Mouse (Mus musculus): ENCODE measurements at regions not wholly inside any gene's neighbourhood (a gene's known extent, or its start where the extent isn't known, plus 50 kb on each side); places are given as distances from the start of the nearest gene placed in this dataset.

DNA sequence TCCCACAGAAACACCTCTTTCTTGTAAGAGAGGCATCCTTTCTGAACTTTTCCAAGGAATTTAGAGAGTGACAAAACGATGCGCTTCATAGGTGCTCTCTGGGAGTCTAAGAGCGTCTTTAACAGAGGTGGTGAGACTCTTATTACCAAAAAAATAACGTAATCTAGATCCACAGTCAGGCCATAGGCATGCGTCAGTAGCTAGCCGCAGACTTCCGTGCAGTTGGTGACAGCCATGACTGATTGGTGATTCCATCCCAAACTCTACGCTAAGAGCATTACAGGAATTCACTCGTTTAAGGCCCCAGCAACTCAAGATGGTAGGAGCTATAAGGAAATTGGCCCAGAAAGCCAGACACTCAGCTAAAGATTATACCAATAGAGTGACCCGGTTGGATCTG lies 197.4 kb downstream of the Sox9 start:
- in situ Hi-C loops (cut with MboI, MseI): no loop called here

DNA sequence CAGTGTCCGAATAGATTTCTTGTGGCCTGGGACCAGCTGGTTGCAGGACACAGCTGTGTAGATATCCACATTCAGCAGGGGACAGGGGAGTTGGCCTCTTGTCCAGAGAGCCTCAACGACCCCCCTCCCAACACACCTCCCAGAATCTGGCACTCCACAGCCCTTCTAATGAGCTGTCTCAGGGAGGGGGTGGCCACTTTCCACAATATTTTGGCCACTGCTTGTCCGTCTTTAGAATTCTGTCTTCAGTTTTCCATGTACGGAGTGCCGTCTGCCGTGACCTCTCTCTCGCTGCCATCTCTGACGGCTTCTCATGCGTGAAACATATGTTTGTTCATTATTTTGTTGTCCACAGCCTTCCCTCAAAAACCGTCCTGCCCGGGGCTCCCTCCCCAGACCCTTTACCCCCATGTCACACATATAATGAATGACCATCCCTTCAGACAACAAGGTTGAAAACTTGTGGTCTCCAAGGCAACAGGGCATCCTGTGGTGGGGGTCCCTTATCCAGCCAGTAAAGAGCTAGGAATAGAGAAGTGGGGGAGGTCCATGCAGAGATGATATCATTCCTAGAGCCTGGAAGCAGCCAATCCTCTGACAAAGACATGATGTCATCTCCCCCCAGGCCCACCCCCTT lies 200.3 kb downstream of the Sox9 start:
- in situ Hi-C loops (cut with MboI, MseI): no loop called here

DNA sequence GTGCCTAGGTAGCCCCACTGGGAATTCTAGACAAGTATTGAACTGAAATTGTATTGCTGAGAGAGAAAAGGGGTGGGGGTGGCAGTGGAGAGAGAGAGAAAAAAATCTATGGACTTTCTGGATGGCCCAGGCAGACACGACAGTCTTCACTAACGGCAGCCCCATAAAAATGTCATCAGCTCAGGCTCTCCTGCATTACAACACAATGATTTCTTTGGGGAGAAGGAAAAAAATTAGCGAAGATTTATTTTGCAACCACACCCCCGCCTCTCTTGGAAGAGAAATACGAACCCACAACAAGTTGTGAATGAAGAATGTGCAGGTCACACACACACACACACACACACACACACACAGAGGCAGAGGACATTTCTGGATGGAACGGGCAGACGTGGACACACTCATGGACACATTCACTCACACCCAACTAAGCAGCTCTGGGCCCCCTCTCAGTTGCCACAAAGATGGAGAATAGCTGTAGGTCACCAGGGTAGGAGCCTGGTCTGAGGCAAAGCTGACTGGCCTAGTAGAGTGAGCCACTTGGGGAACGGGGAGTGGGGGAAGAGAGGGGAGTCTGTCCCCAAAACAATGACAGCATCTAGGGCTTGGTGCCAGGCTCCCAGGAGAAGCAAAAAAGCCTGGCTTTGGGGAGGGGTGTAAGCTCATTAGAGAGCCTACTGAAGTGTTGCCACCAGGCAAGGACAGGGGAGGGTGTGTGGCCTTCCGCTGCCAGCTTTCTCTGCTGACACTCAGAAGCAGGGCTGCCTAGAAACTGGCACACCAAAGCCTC lies 201.0 kb downstream of the Sox9 start:
- in situ Hi-C loops (cut with MboI, MseI): no loop called here

GRCm38 (mm10) chr11:112986029-112986573 lies 204.1 kb downstream of the Sox9 start:
- in situ Hi-C loops (cut with MboI, MseI): no loop called here

- in situ Hi-C loops (cut with MboI, MseI): no loop called here
Observed at GRCm38 (mm10) chr11:112987782-112988181, 205.8 kb downstream of the Sox9 start.

DNA sequence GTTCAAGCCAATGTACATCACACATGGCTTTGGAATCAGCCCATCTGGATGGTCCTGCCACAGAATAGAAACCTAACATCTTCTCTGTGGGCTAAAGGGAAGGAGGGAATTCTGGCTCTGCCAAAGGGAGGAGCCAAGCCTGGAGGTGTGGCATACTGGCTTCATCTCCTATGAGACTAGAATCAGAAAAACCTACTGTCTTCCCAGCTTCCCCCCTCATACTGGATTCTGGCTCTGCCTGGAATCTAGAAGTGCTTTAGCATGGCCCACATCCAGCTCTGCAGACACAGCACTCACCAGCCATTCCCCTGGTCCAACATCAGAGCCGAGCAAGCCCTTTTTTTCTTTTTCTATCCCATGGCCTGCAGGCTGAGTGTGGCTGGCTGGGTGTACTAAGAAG lies 206.9 kb downstream of the Sox9 start:
- in situ Hi-C loops (cut with MboI, MseI): no loop called here

DNA sequence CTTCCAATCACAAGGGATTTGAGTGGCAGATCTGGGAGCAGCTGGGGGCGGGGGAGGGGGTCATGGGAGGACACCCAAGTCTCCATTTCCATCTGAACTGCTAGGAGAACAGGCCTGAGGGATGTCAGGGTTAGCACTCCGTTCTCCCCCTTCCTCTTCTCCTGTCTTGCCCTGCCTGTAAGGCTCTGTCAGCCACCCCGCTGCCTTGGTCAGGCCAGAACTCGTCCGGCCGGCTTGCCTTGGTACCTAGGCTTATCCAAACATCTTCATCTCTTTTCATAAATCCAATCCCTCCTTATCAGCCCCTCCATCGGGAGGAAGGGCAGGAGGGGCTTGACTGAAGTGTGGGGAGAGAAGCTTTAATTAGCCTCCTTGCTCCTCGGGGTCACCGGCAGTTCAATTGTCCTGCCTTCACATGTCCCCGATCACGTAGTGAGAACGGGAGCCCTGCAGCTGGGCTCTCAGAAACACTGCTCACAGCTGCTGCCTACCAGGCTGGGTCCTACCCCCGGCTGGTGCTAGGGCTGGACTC lies 208.0 kb downstream of the Sox9 start:
- in situ Hi-C loops (cut with MboI, MseI): no loop called here

DNA sequence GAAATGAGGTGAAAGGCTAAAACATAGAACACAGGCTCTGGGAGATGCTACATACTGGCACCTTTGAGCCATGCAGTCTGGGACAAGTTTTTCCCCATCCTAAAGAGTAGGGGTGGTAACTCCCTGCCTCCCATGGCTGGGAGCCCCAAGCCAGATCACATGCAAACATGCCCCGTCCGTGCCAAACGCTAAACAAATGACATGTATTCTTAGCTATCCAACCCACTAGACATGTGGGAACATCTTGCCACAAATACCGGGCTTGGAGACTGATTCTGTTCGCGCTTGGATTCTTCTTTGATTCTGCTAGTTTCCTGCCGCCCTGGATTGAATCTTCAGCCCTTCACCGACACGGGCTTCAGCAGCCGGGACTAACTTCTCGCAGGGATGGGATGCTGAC lies 208.7 kb downstream of the Sox9 start:
- in situ Hi-C loops (cut with MboI, MseI): no loop called here

DNA sequence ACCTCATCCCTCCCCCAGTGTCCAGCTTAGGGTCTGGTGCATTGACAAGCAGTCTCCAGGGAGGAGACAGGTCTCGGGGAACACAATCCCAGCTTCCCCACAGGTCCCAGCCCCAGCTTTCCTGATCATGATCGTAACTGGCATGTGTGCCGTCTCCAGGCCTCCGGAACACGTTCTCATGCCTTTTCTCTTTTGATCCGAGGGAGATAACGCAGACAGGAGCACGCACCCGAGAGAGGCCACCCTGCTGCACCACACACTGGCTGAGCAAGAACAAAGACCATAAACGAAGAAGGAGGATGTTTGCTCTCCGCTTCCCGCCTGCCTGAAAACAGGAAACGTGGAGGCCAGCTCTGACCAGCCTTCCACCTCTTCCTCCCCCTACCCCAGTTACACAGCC lies 209.8 kb downstream of the Sox9 start:
- in situ Hi-C loops (cut with MboI, MseI): no loop called here

DNA sequence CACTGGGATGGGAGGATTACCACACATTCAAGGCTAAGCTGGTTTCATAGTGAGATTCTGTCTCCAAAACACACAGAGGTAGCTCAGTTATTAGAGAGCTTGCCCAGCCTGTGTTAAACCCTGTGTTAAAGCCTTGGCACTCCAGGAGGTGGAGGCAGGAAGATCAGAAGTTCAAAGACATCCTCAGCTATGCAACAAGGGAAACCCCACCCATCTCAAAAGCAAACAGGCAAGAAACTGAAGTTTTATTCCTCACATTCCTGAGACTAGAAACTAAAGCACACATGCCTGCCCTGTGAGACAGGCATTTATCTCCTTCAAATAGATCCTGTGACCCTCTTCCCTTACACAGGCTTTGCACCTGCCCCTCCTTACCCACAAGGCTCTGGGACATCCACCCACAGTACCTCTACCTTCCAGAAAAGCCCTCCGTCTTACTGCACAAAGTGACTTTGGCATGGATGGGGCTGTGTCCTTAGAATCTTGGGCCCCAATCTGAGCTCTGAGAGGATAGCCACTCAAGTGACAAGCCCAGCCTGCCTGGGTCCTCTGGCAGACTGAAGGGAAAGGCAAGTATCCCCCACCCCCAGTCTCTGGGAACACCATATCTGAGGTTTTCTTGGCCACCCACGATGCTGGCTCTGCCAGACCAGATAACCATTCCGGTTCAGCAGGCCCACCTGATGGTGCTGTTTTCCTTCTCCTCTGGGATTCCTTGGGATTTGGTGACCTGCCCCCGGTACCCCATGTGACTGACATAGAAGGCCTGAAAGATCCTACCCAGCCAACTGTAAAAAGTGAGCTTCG lies 217.0 kb downstream of the Sox9 start:
- in situ Hi-C loops (cut with MboI, MseI): no loop called here

DNA sequence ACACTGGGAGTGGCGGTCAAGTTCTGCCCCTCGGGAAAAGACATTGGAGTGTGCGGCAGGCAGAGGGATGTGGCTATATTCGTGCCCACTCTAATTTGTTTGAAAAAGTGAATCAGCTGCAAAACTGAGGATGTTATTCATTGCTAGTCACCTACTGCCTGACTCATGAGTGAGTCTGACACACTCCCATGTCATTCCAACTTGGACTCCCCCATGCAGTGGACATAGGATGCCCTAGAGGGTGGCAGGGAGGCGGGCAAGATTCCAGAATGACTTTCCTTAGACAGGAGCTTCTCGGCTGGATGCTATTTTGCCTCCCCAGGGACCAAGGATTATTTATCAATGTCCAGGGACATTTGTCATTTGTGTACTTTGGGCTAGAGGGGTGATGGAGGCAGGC lies 219.0 kb downstream of the Sox9 start:
- in situ Hi-C loops (cut with MboI, MseI): no loop called here

- in situ Hi-C loops (cut with MboI, MseI): no loop called here
Observed at GRCm38 (mm10) chr11:113005895-113006294, 223.9 kb downstream of the Sox9 start.

GRCm38 (mm10) chr11:113008521-113008920 lies 226.5 kb downstream of the Sox9 start:
- in situ Hi-C loops (cut with MboI, MseI): no loop called here

DNA sequence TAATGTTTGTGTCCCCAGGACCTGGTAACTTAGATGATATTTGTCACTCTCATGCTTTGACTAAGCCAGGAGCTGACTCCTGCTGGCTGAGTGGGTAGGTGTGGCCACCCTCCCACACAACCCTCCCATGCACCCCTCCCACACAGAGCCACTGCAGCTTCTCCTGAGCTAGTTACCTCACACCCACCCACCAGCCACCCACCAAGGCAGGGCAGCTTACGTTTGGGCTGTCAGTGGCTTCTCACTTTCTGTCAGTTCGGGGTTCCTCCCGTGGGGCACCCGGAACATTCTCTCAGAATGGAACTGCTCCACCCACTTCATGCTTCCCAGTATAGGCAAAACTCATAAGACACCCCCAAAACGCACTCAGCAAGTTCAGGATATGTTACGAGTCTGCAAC lies 227.4 kb downstream of the Sox9 start:
- in situ Hi-C loops (cut with MboI, MseI): no loop called here

DNA sequence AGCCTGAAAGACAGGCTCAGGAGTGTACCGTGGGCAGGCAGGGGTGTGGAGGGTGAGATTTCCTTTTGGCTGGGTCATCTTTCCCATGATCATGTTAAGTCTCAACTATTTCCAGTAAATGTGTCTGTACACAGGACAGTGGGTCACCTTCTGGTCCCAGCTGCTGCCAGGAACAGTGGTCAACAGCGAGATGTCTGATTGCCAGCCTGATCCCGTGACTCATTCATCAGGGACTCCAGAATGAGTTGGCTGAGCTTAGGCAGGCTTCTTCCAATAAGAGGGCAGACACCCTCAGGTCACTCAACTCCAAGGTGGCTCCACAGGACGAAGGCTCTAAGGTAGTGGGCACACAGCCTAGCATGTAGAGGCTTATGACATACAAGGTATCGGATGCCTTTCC lies 228.9 kb downstream of the Sox9 start:
- in situ Hi-C loops (cut with MboI, MseI): no loop called here

DNA sequence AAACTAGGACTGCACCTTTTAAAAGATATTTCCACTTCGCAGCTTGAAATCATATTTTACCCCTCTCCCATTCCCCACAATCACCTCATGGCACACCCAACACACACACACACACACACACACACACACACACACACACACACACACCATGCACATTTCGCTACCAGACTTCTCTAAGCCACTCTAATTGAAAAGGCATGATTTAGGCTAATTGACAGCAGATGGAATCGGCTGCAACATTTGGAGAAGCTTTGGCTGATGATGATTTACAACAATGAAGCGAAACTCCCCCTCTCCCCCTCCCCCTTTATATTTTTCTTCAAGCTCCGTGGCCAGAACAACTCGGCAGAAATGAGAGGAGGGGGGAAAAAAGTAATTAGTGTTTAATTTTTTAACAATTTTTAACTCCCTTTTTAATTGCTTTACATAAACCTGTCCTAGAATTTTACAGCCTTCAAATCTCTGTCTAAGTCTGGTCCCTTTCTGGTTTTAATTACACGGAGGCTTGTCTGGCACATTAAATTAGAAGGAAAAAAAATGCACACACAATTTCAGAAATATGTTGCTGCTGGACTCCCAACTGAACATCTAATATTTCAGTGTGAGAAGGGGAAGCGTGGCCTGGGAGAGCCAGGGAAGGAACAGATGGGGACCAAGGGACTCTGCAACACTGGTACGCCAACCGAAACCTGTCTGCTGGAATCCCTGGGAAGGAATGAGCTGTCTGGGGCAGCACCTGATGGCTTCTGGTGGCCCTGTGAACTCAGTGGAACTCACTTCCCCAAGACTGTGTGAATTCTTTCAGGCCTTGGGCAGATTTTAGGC lies 232.4 kb downstream of the Sox9 start:
- in situ Hi-C loops (cut with MboI, MseI): no loop called here

- in situ Hi-C loops (cut with MboI, MseI): no loop called here
Observed at GRCm38 (mm10) chr11:113015686-113016304, 233.8 kb downstream of the Sox9 start.

DNA sequence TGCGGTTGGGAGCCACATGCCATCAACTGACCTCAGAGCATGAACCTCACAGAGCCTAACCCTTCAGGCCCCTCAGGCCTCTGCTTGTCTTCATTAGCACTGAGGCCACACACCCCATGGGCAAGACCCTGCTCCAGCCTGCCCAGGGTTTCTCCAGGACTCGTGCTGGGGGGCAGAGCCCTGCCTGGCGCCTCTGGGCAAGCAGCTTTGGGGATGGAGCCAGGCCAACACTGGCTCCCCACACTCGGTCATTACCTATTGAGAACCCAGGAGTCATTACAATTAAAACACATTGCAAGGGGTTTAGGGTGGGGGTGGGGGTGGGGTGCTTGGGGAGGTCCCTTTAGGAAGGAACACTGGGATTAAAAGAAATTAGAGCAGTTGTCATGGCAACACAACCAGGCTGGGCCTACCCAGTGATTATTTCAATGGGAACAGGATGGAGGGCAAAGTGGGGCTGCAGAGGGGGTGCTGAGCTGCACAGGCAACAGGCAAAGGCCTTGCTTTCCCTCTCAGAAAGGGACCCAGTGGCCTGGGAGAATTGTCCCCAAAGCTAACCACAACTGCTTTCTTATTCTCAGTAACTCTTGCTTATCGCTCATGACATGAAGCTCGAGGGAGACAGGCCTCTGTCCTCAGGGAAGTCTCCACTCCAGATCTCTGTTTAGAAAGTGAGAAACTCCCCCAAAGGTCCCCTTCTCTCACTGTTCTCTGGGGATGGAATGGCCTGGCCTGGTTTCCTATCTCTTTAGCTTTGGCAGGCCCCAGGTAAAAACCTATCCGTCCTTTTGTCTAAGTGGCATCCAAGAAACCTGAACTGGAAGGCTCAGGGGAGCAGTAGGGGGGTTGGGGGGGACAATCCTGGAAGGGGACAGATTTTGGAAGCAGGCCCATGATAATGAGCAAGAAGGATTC lies 235.0 kb downstream of the Sox9 start:
- in situ Hi-C loops (cut with MboI, MseI): no loop called here

- in situ Hi-C loops (cut with MboI, MseI): no loop called here
Observed at GRCm38 (mm10) chr11:113021533-113021932, 239.5 kb downstream of the Sox9 start.

DNA sequence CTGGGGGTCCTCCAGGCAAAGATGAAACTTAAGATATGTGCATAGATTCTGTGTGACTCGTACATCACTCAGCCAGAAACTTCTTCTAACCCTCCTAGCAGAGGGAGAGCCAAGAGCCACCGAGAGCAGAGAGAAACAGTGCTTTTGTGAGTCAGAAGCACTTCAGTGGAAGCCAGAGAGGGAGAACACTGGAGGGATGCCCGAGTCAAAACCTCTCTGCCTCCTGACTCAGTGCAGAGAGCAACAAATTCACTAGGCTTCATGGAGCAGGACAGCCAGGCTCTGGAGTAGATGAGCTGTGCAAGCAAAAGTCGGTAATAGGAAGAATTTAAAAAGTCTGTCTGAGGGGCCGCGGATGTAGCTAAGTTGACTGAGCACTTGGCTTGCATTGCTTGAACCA lies 245.0 kb downstream of the Sox9 start:
- in situ Hi-C loops (cut with MboI, MseI): no loop called here
